Mouse (Mus musculus): Measurements from ENCODE around the gene Hcar1. TPM values are rescaled to one million over a fixed set of nuclear protein-coding genes. Genes with fewer than 3 reads are reported as not detected.

Gene Hcar1
- 2.5 and 3.2 TPM in 2 replicates for total RNA-seq (2021)
- long read RNA-seq, experiment 1, partial matches to known transcripts: 0 of 4 reads
- long read RNA-seq, experiment 1, other reads (novel, unspliced or antisense): 0 of 4 reads
- long read RNA-seq, experiment 2, partial matches to known transcripts: 0 of 2 reads
- long read RNA-seq, experiment 2, other reads (novel, unspliced or antisense): 0 of 2 reads

GRCm38 (mm10) chr5:123879928-123880327, at the start of gene Hcar1:
TSS of gene Hcar1 (minus strand) at chr5:123880020.
- DNase-seq: peak; percentile 54

- DNase-seq: no peak
Observed at GRCm38 (mm10) chr5:123927118-123927517, 47.3 kb upstream of the Hcar1 start, which contains the start of gene Gm43518. TSS of gene Gm43518 (plus strand) at chr5:123927418.

DNA sequence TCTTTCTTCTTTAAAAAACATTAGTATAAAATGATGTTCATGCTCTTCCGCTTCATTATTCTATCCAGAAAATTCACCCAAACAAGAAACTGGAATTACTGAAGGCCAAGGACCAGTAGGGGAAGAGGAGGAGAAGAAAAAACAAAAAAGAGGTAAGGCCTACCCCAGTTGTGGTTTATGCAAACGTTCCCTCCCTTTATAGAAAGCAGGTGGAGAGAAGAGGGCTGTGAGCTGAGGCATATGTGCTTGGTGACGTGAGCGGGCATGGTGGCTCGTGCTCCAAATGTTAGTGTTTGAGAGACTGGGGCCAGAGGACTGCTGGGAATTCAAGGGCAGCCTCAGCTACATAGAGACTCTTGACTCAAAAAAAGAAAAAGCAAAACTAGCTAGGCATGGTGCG, 42.3 kb upstream of the Hcar1 start:
- DNase-seq: no peak

DNA sequence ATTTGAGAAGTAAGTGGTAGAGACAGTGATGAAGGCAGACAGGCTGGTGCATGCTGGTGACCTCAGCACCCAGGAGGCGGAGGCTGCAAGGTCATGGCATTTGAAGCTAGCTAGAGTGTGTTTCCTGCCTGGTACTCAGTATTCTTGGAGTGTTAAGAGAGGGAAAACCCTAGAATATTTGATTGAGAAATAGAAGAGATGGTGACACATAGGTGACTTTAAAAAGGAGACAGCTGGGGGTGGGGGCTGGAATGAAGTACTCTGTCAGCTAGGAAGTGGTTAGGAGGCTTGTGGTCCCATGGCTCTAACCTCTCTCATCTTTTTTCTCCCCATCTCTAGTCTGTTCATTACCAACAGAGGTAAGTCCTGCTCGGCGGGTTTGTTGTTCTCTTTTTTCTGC, 35.0 kb upstream of the Hcar1 start:
- DNase-seq: peak; percentile 57

- no peak for DNase-seq
Observed at GRCm38 (mm10) chr5:123907631-123907977, 27.8 kb upstream of the Hcar1 start.

DNA sequence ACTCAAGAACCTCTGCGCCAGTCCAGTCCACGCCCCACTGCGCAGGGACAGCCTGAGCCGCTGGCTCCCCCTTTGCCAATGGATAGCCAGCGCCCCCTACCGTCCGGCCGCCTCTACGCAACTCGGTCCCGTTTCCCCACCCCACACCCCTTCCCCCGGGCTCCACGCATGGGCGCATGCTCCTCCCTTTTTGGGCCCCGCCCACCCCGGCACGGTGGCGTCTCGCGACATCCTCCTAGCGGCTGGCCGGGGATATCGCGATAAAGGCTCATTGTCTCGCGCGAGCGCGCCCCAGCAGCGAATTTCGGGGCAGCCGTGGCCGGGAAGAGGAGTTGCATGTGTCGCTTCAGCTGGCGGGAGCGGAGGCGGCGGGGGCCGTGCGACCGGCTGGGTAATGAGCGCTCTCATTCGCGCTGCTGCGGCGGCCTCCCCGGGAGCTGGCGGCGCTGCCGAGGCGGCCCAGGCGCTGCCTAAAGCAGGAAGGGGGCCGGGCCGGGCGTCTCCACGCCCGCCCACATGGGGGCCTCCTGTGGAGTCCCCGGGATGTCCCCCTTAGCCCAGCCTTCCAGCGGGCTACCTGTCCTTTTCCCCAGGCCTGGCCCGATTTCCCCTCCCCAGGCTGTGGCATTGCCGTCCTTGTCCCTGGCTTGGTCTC, 27.3 kb upstream of the Hcar1 start, which contains the start of gene Denr:
Gene Denr, plus strand, starts transcription at position 200 of the 655 bp plus-strand sequence.
- DNase-seq: peak; percentile 100

DNA sequence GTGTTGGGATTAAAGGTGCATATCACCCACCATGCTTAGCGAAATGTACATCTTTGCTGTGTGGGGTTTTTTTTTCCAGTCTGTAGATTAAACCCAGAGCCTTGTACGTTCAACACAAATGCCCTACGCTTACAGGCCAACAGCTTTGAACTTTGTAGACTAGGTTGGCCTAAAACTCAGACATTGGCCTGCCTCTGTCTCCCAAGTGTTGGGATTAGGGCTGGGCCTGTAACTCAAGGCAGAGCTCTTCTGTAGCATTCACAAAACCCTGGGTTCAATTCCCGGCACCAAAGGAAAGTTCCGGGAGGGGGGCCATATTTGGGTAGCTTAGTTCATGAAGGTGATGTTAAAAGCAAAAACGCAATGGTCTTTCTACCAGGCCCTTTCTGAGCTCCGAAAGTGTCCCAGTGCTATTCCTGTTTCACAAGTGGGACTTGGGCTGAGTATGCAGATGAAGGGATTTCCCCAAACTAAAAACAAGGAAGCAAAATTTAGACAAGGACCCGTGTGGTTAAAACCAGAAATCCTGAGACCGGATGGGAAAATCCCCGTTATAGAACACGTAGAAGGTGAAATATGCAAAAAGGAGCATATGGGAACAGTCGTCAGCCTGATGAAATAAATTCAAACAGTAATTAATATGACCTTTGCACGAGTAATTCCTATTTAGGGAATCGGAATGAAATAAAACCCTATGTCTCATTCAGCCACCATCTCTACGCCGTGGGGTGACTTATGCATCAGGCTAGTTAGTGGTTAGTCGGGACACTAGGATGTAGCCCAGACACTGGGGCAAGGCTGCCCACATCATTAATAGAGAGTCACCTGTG, 26.5 kb upstream of the Hcar1 start:
- no peak for DNase-seq

DNA sequence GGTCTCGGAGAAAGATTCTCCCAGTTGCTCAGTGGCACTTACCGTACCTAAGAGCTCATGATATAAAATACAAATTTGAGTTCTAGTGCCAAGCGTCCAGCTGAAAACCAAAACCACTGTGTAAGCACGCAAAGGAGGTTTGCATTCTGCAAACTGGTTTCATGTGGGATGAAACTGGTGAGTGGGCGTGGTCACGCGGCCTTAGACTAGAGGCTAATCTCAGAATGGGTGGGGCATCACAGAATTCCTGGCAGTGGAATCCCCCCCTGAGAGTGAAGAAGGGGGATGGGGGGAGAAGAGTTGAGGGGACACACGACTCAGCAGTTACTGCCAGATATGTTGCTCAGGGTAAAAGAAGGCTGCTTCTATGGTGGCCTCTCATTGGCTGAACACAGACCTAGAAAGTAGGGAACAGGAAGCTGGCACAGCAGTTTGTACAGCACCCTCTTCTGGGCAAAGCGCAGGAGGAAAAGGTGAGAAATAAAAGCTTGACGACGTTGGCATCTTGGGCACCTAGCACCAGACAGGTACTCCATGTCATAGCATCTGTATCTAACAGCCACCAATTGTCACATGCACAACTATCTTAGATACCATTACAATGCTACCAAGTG, 24.3 kb upstream of the Hcar1 start:
- DNase-seq: no peak

DNA sequence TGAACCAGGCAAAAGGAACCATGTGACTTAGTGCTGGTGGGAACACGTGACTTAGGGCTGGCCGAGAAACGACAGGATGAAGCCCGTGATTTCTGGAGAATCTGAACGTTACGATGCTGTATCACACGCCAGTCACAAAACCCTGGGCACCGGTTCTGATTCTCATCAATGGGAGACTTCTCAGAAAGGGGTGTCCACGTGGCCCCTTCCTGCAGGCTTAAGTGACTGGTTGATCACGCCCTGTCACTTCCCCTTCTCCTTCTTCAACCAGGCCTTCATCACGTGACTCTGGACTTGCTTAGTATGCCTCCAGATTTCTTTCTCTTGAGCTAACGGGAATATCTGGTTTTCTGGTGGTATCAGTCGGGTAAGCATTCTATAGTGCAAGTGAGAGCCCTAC, 17.5 kb upstream of the Hcar1 start:
- DNase-seq: no peak

DNA sequence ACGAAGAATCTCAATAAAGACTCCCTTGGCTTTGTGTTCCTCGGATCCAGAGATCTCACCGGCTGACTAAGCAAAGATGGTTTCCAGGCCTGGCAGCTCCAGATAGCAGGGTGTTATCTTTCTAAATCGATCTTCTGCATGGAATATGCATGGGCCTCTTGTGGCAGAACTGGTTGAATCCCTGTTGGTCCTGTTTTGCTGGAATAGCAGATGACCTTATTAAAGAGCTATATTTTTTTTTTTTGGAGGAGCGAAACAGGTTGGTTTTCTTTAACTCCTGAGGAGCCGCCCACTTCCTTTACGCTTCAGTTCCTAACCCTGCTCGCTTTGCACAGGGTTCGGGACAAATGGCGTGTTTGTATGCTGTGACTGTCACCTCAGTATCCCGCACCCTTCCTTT, 16.6 kb upstream of the Hcar1 start:
- DNase-seq: no peak

GRCm38 (mm10) chr5:123893520-123893919, 13.7 kb upstream of the Hcar1 start:
- DNase-seq: no peak

DNA sequence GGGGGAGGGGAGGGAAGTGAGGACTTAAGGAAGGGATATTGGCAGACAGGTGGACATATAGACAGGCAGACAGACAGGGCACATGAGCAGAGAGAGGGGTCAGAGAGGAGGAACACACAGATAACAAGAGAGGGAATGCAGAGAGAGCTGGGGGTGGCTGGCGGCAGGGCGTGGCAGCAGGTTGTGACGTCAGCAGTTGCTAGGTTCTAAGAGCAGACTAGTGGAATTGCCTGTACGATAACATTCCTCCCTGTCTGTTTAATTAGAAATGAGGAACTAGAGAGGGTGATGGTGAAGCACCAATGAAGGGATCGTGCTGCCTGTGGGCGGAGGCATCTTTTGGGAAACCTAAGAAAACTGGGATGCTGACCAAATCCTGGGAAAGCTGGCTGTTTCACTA, 11.8 kb upstream of the Hcar1 start:
- peak; percentile 67 for DNase-seq

DNA sequence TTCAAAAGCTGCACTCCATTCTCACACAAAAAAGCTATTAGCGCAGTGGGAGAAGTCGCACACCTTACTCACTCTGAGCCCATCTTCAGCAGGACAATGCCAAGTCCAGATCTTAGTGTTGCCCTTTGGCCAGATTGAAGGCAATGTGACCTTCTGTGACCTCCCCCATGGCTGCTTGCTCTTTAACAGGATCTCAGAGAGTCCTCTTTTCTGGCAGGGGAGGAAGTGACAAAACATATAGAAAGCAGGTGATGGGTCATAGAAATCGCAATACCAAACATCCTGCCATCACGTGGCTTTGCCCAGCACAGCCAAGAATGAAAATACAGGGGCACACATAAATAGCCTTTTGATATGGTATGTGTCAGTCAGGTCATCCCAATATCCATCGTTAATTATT, 11.2 kb upstream of the Hcar1 start:
- no peak for DNase-seq

DNA sequence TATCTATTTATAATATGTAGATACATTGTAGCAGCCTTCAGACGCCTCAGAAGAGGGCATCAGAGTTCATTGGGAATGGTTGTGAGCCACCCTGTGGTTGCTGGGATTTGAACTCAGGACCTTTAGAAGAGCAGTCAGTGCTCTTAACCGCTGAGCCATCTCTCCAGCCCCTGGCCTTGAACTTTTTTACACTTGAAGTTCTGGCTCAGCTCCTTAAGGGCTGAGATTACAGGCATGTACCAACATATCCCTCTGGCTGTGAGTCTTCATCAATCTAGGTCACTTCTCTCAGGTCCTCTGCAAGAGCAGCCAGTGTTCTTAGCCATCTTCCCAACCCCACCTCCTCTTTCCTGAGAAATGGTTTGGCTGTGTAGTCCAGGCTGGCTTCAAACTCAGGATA, 10.5 kb upstream of the Hcar1 start:
- DNase-seq: no peak

DNA sequence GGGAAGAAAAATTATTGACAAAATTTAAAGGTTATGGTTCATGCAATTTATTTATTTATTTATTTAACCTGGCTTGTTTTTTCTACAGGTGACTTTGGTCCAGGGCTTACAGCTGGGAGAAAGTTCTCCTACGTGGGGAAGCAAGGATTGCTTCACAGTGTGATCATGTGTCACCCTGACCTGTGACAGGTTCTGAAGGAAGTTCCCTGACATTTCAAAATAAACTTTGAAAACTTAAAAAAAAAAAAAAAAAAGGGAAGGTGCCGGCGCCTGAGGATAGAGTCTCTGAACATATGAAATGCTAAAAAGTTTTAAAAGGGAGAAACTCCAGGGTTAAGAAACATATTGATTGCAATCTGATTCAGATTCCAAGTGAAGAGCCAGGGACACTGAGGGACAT, 6.5 kb upstream of the Hcar1 start:
- DNase-seq: no peak

GRCm38 (mm10) chr5:123884332-123884731, 4.5 kb upstream of the Hcar1 start:
- DNase-seq: no peak

GRCm38 (mm10) chr5:123883891-123884290, 4.1 kb upstream of the Hcar1 start:
- no peak for DNase-seq

DNA sequence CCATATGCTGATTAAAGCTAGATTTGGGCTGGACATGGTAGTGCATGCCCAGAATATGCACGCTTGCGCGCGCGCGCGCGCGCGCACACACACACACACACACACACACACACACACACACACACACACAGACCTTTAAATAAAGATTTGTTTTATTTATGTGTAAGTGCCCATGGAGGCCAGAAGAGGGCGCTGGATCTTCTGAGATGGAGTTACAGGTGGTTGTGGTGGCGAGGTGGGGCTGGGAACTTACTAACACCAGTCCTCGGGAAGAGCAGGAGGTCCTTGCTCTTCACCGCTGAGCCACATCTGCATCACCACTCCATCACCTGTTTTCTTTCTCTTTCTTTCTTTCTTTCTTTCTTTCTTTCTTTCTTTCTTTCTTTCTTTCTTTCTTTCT, 958 bp upstream of the Hcar1 start:
- no peak for DNase-seq

DNA sequence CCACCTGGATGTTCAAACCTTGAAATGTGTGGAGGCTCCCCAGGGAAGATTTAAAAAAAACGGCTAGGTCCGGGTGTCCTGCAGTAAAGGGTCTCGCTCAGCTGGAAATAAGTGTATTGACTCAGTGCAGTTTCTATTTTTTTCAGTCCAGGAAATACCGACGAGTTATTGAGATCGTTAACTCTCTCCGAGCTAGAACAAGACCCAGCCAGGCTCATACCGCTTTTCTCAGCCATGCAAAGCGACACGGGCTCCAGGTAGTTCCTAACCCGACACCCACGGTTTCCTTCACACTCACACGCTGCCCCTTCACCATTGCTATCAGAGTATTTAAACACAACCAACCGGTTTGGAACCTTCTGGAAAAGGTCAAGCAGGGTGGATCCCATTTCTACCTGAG, 1.8 kb downstream of the Hcar1 start:
- no peak for DNase-seq

DNA sequence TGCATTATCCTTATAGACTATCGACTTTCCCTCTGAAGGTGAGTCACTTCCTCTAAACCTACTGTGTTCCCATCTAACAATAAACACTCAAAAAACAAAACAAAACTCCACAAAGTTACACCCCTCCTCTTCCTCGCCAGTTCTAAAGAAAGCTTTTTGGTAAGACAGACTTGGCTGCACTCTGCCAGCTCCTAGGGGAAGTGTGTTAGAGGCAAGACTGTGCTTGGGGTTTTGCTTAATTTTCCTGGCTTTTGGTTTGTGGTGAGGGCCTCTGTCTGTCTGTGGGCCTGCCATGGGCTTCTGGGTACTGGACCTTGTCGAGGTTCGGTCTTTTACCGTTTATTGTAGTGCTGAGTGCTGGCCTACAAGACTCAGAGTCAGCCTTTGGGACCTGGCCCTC, 5.6 kb downstream of the Hcar1 start:
- no peak for DNase-seq

GRCm38 (mm10) chr5:123869615-123870014, 10.2 kb downstream of the Hcar1 start:
- no peak for DNase-seq

- DNase-seq: no peak
Observed at GRCm38 (mm10) chr5:123866457-123866856, 13.4 kb downstream of the Hcar1 start.

GRCm38 (mm10) chr5:123865365-123865764, 14.5 kb downstream of the Hcar1 start, which contains the start of gene Hcar2:
TSS of gene Hcar2 (minus strand) at chr5:123865499.
- no peak for DNase-seq

Data from adrenal gland, postnatal 14 days (tissue).